Mouse (Mus musculus) cerebellum, adult 9-11 months (tissue): Measurements from ENCODE around the gene Rpn2.

Source experiments
- DNase-seq: peaks from one replicate; pipeline ENCODE4 v3.0.0; 2022

Gene Rpn2

DNA sequence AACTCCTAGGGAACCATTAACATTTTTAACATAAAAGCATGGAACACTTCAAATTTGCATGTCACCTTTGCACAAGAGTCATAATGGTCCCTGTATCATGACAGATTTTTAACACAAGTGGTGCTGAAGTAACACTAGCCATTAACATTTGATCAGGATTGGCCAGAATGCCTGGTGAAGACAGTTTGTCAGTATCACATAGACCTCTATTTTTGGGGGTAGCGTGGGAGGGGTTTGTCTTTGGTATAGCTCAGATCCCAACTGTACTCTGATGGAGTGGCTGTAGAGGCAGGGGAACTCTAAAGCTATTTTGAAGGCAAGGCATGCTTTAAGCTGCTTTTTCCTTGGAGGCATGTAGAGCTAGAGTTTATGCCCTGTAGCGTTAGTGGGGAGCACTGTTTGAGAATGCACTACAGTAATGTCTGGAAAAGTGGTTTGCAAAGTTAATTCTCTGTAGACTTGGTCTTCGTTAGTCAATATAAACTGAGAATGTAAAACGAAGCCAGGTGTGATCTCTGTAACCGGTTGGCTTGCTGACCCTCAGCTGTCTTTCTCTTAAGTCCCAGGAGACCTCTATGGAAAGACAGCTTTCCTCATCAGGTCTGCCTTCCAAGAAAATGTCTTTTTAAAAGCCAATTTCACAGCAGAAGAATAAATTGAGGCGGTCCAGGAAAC is 32.3 kb downstream of the Rpn2 start:
- DNase-seq: no peak

DNA sequence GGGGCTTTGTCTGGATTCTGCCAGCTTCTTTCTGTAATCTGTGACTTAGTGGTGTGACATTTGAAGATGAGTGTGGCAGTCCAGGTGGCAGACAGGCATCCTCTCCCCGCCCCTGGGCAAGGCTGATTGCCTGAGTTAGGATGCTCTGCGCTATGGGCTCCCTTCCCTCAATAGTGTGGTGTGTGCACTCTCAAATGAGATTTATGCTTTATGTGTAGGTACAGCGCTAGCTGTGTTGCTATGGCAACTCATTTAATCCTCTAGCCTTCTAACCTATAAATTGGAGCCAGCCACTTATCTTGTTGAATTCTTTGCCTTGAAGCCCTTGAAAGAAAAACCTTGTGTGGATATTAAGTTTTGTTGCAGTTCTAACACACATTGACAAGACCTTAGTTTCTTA is 34.9 kb downstream of the Rpn2 start:
- DNase-seq: no peak

DNA sequence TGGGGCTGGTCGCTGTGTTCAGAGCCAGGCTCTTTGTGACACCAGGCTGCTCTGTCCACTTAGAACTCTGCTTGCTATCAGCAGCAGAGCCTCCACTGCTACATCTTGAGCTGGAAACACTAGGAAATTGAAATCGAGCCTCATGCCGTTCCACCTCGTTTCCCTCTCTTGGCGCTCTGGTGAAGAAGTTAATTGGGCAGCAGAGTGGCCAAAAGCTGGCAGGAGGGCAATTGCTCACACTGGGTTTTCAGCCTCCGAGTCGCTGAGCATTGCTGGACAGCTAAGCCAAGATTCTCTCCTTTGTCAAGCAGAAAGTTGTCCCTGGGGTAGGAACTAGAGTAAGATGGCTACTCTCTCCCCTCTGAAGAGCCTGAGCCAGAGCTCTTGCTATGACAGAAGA is 35.5 kb downstream of the Rpn2 start:
- DNase-seq: peak; percentile 40

DNA sequence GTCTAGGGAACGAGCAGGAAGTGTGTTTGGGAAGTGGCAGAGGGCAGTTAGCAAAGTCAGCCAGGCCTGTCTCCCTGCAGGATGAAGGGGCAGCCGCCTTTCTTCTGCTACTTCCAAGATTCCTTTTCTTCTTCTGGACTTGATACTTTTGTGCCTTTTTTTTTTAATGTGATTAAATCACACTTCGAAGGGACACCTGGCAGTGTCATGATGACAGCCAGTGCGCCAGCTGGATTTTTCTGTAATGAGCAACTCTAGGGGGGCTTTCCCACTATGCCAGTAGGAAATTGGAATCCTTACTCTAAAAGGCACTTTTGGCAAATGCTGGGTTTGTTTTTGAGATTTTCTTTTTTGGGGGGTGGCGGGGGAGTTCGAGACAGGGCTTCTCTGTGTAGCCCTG is 36.7 kb downstream of the Rpn2 start:
- no peak for DNase-seq

DNA sequence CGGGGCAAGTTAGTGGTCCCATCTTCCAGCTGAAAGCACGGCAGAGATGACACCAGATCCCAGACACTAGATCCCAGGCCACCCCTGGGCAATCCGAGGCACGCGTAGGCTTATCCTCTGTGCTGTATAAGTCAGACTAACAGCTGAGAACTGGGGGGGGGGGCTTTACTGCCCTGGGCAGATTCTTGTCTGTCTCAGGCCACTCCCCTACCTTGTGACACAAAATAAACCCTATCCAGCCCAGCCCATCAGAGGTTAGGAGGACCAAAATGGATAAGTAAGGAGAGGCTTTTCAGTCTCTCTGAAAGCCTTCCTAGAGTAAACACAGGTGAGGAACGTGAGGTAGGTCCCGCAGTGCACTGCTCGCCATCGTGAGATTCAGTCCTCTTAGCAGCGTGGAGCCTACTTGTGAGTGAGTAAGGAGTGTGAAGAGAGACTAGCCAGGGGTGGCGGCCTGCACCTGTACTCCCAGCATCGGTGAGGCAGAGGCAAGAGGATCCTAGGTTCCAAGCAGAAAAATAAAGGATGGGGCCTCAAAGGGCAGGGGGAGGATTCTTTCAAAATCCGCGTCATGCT is 37.6 kb downstream of the Rpn2 start:
- no peak for DNase-seq

DNA sequence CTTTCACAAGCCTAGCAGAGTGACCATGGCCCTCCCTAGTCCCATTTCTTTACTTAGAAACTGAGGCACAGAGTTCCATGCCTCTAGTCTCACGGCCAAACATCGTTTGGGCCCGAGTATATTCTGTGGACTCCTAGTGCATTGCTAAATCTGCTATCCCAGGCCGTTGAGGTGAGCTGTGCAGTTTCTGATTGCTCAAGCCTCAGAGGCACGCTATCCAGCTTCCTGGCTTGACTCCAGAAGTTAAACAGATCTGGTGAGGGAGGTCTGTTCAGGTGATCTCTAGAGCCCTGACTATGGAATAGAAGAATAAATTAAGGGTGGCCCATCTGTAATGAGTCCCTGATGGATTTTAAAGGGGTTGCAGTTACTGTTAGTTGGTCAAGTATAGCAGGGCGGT is 38.4 kb downstream of the Rpn2 start:
- no peak for DNase-seq

GRCm38 (mm10) chr2:157320135-157320534 is 41.3 kb downstream of the Rpn2 start:
- no peak for DNase-seq

DNA sequence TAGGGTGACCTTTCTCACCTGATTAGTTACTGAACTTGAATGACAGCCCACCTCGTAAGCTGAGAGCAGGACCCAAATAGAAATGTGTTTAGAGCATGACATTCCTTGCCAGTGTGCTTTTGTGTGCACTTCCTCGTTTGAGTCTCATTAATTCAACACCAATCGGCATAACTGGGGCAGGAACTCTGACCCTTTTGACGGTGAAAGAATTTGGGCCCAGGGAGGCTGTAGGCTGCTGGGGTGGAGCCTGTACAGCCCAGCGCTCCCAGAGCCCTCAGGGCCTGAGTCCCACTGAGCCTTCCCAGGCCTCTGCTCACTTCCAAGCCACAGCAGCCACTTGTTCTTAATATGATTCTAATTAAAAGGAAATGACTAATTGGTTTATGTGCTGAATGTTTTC is 42.1 kb downstream of the Rpn2 start:
- DNase-seq: no peak

DNA sequence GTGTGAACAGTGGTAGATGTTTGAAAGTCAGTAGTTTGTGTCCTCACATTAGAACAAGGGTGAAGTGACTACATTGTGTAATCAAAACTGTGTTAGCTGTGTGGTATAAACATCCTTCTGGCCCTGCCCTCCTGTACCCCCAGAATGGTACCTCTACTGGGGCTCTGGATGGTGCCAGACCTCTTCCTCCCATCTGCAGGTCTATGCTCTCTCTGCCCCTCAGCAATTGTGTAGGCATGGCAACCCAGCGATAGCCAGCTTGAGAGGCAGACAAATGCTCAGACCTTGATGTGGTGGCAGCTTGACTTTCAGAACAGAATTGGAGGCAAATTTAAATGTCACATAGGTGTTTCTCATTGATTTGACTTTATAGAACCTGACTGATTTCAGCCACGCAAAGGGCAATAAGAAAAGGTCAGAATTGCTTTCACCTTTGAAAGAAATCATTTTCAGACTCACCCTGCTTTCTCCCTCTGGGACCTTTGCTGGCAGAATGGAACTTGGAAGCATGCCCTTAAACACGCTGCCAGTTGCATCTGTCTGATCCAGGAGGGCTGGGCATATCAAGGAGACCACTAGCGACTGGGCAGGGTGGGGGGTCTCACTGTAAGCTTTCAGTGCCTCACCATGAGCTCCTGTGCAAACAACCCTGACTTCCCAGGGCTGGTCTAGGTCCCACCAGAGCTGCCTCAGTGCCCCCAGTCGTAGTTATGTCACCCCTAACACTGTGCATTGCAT is 43.4 kb downstream of the Rpn2 start:
- DNase-seq: no peak

- DNase-seq: no peak
Observed at GRCm38 (mm10) chr2:157325238-157325637, 46.4 kb downstream of the Rpn2 start.

DNA sequence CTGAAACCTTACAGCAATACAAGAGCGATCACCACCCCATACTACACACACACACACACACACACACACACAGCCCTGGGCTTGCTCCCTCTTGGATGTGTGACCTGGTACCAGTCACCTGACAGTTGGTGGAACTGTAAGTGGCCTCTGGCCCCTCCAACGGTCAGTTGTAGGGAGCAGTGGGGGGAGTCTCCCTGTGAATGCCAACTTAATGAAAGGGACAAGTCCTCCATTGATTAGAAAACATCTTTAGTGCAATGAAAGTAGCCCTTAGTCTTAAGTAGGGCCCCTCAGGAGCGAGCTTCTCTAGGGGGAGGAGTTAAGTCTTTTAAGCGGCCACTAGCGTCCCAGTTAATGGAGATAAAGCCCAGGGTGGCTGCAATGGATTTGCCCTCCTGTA is 49.3 kb downstream of the Rpn2 start:
- no peak for DNase-seq

GRCm38 (mm10) chr2:157328570-157328969 is 49.8 kb downstream of the Rpn2 start:
- no peak for DNase-seq

- no peak for DNase-seq
Observed at GRCm38 (mm10) chr2:157332059-157332458, 53.2 kb downstream of the Rpn2 start.

DNA sequence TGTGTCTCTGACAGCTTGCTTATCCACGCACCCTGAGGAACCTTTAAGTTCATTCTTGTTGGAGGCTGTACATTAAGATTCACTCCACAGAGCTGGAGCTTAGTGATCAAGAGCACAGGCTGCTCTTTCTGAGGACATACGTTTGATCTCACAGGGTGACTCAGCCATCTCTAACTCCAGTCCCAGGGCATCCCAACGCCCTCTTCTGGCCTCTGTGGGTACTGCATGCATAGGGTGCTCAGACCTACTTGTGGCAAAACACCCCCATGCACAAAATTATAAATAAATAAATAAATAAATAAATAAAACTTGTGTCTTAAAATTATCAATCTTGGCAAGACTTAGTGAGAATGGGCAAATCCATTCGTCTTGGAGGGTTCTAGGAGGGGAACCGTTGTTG is 59.8 kb downstream of the Rpn2 start:
- DNase-seq: peak; percentile 43

GRCm38 (mm10) chr2:157339532-157339931 is 60.7 kb downstream of the Rpn2 start:
- no peak for DNase-seq

- DNase-seq: peak; percentile 50
Observed at GRCm38 (mm10) chr2:157340221-157340741, 61.5 kb downstream of the Rpn2 start.

- peak; percentile 40 for DNase-seq
Observed at GRCm38 (mm10) chr2:157341554-157342270, 62.9 kb downstream of the Rpn2 start.

- DNase-seq: no peak
Observed at GRCm38 (mm10) chr2:157342328-157342926, 63.6 kb downstream of the Rpn2 start.

DNA sequence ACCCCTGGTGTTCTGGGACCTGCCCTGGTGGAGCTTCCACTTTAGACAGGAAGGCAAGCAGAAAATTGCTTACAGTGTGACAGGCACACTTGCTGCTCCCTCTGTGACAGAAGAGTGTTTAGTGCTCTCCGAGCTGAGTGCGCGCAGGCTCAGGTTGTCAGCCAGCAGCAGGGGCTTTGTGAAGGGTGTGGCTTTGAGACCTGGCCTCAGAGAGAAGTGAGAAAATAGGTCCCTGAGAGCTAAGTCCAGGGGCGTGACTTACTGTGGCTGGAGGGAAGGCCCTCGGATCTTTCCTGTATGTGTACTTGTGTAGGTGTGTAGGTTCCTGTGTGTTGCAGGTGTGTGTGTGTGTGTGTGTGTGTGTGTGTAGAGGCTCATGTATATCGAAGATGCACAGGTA is 64.5 kb downstream of the Rpn2 start:
- DNase-seq: no peak

DNA sequence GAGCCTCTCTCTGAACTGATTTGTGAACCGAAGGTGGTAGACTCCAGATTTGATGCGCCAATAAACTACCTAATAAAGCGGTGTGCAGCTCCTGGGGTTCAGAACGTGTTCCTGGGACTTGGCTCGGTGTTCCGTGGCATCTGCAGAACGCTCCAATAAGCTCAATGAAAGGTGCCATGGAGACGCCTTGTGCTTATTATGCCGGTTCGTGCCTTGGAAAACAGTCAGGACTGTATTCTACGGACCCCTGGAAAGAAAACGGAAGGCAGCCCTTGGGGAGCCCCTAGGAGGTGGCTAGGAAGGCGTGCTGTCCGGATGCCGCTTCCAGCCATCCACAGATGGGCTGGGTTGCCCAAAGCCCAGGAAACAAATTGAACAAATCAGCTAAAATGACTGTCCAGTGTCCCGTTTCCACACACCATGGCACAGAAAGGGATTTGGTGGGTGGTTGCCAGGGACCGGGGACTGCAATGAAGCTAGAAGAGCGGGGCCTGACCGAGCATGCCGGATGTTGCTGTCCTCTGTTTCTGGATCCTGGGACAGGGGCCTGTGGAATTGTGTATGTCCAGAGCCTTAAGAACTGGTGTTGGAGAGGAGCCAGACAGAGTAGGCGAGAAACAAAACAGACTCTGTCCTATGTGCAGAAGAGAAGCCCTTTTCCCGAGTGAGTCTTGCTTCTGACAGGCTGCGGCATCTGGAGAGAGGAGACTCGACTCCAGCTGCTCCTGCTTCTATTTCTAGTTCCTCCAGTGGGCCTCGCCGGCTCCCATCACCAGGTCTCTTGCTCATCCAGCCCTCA is 68.7 kb downstream of the Rpn2 start, which contains the start of gene Ghrh:
Ghrh (minus strand) TSS at position 146 of the 799 bp plus-strand sequence.
- peak; percentile 31 for DNase-seq

- peak; percentile 38 for DNase-seq
Observed at GRCm38 (mm10) chr2:157349121-157349778, 70.4 kb downstream of the Rpn2 start.
